Mouse (Mus musculus) c-Kit-positive CD71-positive TER-119-negative erythroid progenitor cells, embryonic 14.5 days (primary cell): ENCODE data around the gene Slc25a41.

ENCODE experiments used
- DNase-seq: peaks from one replicate; pipeline ENCODE4 v3.0.0-alpha.2; 2013; ENCODE audit warnings: low read depth

The Slc25a41 gene

DNA sequence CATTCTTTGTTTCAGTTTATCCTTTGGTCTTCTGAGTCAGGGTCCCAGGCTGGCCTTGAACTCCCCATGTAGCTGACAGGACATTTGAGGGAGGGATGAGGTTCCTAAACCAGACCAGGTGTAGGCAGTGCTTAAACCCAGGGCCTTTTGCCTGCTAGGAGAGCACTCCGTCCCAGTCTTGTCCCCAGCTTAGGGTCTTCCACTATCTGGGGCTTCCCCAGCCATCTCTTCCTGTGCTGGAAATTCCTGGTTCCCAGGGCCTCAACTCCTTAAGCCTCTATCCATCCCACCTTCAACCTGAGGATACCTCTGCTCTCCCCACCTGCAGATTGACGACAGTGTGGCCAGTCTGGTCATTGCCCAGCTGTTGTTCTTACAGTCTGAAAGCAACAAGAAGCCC is 50.5 kb downstream of the Slc25a41 start:
- no peak for DNase-seq

DNA sequence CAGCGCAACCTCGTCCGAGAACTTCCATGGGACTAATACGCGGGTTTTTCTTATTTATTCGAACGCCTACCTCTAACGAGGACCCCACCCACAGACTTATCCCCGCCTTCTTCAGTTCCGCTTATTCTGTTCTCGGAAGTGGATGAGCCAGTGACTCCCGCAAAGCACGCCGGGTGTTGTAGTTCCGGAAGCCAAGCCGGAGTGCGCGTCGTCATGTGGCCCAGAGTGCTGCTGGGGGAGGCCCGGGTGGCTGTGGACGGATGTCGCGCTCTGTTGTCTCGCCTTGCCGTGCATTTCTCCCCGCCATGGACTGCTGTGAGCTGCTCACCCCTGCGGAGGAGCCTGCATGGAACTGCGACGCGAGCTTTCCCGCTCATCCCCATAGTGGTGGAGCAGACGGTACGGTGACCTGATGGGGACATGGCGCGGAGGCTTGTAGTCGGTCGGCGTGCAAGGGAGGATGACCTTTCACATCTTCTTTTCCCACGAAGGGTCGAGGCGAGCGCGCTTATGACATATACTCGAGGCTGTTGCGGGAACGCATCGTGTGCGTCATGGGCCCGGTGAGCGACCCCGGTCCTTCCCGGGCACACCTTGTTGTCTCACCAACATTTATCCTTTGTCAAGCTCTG is 51.2 kb downstream of the Slc25a41 start, which contains the start of gene Clpp:
TSS of gene Clpp (plus strand) at position 191 of the 632 bp plus-strand sequence.
- peak; percentile 97 for DNase-seq

DNA sequence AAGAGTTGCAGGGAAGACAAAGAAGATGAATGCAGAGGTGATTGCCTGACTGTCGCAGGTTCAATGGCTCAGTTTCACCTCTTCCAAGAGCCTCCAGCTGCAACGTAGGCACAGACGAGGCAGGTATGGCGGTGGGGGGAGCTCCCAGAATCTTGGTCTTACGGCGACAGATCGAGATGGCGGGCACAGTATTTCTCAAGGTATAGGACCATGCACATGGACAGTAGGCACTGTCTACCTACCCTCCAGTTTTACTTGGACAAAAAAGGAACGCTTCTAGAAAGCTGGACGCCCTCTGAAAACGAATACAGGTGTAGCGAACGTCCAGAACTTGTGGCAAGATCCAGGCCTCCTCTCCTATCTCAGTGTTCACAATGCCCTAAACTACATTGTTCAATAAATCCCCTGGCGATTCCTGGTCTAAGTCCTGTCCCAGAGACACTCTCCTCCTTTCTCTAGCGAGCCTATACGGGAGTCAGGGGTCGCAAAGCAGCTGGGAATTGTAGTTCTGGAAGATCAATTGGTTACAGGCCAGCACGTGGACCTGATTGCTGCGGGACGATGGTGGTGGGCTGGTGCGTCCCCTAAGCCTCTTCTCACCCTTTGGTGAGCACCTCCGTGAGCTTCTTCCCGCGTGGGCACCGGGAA is 51.9 kb downstream of the Slc25a41 start:
- peak; percentile 78 for DNase-seq

DNA sequence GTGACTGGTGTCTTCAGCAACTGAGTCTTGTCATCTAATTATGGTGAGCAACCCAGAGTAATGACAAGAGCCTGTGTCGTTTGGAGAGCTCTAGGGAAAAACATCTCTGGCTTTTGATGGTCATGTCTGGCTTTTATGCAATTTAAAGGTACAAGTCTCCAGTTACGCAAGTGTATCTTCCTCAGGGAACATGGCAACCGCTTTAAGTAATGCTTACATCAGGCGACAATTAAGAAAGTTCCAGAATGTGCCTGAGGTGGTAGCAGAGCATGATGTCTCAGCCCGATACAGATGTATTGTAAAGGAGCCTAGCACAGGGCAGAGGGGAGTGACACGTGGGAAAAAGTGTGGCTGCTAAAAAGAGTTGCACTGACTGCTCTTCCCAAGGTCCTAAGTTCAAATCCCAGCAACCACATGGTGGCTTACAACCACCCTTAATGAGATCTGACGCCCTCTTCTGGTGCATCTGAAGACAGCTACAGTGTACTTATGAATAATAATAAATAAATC is 52.5 kb downstream of the Slc25a41 start:
- DNase-seq: no peak

DNA sequence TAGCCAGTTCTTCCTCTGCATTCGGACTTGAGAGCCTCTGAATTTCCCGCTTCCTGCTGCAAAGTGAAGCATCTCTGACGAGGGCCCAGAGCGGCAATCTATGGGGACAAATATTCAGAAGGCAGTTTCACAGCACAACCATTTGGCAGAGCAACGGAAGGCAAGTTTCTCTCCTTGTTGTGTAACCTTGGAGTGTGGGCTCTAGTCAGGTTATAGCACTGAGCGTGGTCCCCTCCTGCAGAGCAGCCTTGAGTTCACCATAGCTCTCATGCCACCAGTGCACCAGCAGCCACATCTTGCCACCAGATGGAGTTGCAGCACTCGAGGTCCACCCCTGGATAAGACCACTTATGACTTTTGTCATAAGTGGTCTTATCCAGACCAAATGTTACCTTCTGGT is 53.0 kb downstream of the Slc25a41 start:
- DNase-seq: no peak

DNA sequence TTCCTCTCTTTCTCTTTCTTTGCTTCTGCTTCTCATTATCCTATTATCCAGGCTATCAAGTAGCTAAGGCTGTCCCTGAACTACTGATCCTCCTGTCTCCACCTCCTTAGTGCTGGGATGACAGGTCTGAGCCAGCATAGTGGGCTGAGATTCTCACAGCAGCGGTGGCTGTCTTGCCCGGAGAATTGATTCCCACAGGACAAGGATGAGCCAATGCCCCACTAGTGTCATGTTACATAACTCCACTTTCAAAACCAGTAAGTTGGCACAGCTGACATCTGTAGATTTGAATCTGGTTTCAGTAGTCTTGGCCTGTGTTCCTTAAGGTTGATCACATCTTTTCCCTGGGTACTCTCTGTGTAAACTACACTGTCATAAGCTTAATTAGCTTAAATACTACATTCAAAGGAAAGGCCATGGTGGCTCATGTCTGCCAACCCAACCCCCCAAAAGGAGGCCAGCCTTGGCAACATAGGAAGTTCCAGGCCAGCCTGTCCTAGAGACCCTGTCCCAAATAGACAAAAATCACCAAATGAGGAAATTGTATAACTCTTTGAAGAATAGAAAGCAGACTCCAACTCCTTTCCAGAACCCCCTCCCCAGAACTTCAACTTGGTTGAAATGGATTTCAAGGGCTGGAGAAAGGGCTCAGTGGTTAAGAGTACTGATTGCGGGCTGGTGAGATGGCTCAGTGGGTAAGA is 55.2 kb downstream of the Slc25a41 start:
- no peak for DNase-seq

DNA sequence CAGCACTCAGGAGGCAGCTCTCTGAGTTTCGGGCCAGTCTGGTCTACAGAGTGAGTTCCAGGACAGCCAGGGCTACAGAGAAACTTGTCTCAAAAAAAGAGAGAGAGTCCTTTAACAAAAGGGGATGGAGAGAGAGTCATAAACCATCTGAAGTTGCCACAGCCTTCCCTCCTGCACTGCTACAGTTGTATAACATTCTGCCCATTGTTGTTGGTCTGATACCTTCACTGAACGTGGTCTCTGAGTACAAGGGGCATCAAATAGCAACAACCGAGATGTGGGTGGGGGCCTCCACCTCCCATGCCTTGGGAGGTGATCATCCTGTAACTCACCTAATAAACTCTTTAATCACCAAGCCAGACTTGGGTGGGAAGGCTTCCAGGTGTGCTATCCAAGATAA is 55.8 kb downstream of the Slc25a41 start:
- DNase-seq: no peak

DNA sequence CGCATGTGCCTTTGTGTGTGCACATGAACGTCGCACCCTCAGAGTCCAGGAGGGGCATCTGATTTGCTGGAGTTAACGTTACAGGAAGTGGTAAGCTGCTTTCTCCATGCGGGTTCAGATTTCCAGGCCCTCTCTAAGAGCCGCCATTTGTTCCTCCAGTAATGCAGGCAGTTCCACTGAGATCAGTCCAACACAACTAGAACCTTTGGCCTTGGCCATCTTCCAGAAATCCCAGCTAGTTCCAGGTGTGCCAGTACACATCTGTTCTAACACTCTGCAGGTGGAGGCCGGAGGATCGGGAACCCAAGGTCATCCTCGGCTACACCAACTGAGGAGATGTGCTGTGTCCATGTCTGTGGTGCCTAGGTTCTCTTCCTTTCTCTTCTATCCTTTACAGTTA is 56.6 kb downstream of the Slc25a41 start:
- DNase-seq: no peak
